In genomic region chr4:101264741-101265513, GRCm38 (mm10) we compare ENCODE assay signal across 8 mouse cellular contexts. TPM values are rescaled to one million over a fixed set of nuclear protein-coding genes. Genes with fewer than 3 reads are reported as not detected.
DNase-seq lines count a peak whose midpoint lies in the region; ATAC-seq lines count a peak whose summit lies in the region.

Gene Jak1, minus strand, starts transcription at chr4:101265282.

- peak; percentile 94 for ATAC-seq in megakaryocyte progenitor cell, adult 5-6 weeks (replicated peaks; ENCODE audit: poor library complexity)

- DNase-seq in adipocyte (ENCODE audit: low spot score), result peak; percentile 98
- DNase-seq in embryo, embryonic 10 days (ENCODE audit: low spot score), result peak; percentile 98
- peak; percentile 98 for DNase-seq in gastrocnemius, postnatal 10 days
- peak; percentile 99 for DNase-seq in induced T-regulatory cell, adult 2 months (ENCODE audit: low read depth)
- DNase-seq in left cerebral cortex, adult 9 months (ENCODE audit: low spot score in 2 of 2), result peak; percentile 83 to 97
- peak; percentile 93 for DNase-seq in right cerebral cortex, postnatal 14 days
- DNase-seq in urinary bladder, postnatal 36 days (ENCODE audit: low spot score in 2 of 2), result peak; percentile 99

RNA-seq across cellular contexts. Expression of gene Jak1, which starts in this region (rescaled TPM):
- 100 to 1,000 TPM; 110 to 129 TPM for total RNA-seq in gastrocnemius, postnatal 10 days (2021)
- 60.2 and 69.1 TPM in 2 replicates for total RNA-seq in megakaryocyte progenitor cell, adult 5-6 weeks (2015)
- 56.6 and 62.6 TPM in 2 replicates for total RNA-seq in megakaryocyte progenitor cell, adult 5-6 weeks (2017)

Comparison
In these comparisons a context has a peak if more than half of its experiments do, and no peak if none do; other contexts are left out.
1. Peak in every context shown above with its lines: DNase-seq and ATAC-seq.